Mouse (Mus musculus) layer of hippocampus, postnatal 10 days (tissue): ENCODE results near the gene Arpc5. TPM values are rescaled to one million over a fixed set of nuclear protein-coding genes. Genes with fewer than 3 reads are reported as not detected.
"Not testable (repeated sequence)": the region's sequence is repeated elsewhere in the genome, so short reads cannot be mapped to it uniquely, and the experiment has no call there.

Source experiments
- DNase-seq, 2 experiments: peaks; one replicate each; pipeline ENCODE4 v3.0.0; 2021; ENCODE audit warnings: low spot score in 2 of 2
- total RNA-seq, 2 experiments: library from RNA; stranded (reverse); gene quantifications; 2 replicates each; pipeline ENCODE4 v1.2.3; 2021

Gene Arpc5
- total RNA-seq, 2 experiments from 2014 or later = 272 to 278 TPM

DNA sequence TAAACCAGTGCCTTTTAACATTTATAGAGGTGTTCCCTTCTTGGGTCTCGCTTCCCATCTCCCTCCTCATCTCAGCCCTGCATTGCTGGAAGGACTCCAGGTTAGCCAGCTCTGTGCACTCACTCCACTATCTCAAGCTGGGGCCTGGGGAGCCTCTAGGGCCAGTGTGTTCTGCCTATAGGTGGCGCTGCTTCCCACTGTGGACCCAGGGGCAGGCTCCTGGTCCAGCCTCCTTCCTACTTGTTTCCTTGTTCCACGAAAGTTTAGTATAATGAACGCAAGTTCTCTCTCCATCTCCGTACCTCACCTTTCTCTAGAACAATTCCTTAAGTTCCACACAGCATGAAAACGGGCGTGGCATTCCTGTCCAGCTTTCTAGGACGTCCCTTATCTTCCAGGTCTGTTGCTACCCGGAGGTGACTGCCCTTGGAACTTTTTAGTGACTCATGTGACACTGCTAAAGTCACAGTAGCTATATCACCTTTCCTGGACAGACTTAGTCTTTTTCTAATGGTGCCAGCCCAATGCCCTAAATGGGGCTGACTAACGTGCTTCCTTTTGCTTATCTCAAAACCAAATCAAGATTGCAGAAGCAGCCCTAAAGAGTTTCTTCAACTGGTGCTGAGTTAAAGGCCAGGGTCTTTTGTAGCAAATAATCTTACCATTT lies 12.9 kb downstream of the Arpc5 start:
- DNase-seq = peak; percentile 67 to 78

DNA sequence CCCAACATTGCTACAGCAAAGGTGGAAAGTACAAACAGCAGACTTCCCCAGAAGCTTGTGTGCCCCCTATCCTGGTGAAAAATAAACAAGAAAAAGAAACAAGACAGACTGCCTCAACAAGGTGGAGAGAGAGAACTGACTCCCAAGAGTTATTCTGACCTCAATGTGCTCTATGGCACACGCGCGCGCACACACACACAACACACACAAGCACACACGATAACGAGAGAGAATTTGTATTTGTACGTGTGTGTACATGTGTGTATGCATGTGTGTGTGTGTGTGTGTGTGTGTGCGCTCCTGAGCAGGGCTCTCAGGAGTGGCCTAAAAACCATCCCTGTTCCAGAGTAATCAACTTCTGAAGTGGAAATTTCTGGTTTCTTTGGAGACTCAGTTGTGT lies 18.3 kb downstream of the Arpc5 start:
- no peak for DNase-seq

DNA sequence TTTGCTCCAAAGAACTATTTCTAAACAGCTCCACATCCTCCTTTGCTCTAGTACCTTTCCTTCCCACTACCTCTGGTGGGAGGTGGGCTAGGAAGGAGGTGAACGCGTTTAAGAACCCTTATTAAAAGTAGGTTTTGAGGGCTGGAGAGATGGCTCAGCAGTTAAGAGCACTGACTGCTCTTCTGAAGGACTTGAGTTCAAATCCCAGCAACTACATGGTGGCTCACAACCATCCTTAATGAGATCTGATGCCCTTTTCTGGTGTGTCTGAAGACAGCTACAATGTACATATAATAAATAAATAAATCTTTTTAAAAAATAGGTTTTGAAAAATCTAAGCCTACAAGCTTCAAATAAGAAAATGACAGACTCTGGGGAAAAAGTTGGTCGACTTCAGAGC lies 19.1 kb downstream of the Arpc5 start:
- not testable (repeated sequence) for DNase-seq

DNA sequence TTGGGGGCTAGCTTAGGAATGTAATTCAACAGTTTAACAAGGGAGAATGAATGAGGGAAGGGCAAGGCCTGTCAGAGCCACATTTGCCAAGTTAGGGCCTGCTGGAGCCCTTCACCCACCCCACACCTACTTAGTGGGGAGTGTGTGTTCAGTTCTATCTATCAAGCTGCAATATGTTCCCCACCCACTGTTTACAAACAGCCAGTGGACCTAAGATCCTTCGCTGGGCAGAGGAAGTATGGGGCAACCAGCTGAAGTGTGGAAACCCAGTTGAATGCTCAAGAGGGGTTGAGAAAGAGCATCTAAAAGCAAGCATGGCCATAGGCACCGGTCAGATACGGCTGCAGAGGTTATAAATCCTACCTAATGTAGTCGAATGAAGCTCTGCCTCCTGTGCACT lies 20.6 kb downstream of the Arpc5 start:
- no peak for DNase-seq

DNA sequence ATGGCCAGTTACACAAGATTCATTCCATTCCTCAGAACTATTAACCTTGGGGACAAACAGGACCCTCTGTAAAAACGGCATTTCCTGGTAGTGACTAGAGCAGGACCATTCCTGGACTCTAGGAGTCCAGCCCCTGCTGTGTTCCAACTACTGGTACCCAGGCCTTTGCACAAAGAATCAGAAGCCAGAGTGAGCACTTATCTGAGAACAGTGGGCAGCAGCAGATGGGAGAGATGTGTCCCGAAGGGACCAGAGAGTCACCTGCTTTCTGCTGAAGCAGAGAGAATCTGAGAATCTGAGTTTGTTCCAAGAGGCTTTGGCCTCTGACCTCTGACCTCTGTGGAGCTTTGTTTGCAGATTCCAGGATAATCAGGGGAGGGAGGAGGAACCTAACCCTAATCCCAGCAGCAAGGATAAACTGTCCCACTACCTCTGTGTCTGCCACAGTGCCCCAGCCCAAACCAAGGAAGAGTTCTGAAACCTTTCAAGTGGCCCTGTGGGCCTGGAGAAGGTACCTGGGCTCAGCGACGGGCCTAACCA lies 21.8 kb downstream of the Arpc5 start:
- no peak for DNase-seq

DNA sequence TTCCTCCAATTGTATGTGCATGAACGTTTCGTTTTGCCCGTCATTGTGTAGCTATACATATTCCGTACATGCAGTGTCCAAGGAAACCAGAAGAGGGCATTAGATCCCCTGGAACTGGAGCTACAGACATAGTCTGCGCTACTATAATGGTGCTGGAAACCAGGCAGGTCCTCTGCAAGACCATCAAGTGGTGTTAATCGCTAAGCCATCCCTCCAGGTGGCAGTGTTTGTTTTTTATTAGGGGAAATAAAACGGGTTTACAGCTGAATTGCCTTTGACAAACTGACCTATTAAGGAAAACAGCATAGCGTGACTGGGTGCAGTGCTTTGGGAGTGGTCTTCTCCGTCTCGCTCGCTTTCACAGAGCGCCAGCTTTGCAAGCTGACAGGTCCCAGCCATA lies 23.9 kb downstream of the Arpc5 start:
- DNase-seq = no peak

DNA sequence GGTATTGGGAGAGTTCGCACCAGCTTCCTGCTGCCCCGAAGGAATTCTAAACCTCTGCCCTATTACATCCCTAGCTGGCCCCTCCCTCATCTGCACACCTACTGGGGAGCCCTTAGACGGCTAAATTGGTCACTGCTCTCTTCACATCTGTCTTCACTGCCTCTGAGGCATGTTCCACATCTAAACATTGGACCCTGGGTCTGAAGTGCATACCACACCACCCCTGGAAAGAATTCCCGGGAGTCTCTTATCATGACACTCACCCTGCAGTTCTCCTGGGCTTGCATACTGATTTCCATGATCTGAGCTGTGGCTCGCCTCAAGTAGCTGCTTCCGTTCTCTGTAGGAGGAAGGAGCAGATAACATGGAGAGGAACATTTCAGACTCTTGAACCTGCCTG lies 24.5 kb downstream of the Arpc5 start:
- no peak for DNase-seq

DNA sequence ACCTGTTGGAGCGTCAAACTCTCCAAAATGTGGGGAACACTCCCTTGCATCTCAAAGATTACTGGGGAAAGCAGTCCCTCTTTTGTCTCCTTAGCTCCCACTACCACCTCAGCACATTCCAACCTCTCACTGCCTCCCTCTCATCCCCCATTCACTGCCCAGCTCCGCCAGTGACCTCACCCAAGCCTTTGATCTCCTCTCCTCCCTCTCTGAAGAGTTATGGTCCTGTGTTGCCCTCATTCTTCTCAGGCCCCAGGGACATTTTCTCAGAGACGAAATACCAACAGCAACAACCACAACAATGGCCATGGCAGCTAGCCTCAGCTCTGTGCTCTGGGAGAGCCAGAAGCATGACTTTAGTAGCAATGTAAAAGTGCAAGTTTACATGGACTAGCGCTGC lies 24.9 kb downstream of the Arpc5 start:
- no peak for DNase-seq

DNA sequence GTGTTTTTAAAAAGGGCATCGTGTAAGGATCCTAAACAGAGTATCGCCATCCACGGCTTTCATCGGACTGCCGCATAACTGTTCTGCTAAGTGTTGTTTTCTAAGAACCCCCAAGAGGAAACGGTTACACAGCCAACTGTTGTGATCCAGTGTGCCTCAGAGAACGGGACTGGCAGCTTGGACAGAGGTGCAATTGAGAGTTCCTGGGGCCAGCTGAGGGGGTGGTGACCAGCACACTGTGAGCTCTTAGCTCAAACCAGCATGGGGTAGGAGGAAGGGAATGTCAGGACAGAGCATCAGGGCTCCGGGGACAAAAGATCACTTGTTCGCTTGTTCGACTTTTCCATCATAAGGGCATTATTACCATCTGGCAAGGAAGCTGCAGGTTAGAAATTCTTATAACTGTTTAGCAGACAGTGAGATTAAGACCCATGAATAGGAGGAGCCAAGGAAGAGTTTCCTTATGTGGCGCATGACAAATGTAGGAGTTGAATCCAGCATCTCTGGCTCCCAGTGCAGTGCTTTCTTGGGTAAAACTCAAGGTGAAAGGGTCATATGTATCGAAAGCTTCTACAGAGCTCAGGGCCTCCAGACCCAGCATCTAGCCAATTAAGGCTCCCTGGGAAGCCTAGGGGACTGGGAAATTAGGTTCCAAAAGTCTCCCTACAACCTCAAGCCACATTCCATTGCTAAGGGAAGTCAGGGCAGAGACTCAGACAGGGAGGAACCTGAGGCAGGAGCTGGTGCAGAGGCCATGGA lies 26.6 kb downstream of the Arpc5 start:
- DNase-seq = peak; percentile 33 to 38

DNA sequence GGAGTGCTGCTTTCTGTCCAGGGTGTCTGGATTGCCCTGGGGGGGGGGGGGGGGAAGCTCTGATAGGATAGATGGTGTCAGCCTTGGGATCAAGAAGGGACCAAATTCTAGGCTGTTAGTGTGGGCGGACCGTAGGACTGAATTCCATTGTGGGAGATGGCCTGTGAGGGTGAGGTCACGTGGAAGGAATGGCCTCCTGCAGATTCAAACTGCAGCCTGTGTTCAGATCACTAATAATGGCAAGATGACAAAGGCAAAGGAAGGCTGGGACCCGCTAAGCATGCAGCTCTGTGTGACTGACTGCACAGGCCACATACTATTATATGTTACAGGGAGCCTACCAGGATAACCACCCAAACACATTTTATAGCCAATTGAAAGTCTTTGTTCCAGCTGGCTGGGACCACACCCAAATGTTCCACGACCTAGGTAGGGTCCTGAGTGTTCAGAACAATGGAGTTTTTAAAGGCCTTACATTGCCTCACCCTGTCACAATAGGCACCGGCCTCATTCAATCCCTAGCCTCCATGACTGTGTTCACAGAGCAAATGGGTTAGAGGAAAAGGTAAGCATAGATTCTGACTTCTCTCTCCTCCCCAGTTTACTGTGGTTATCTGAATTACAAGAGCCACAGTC lies 27.3 kb downstream of the Arpc5 start:
- DNase-seq = no peak

DNA sequence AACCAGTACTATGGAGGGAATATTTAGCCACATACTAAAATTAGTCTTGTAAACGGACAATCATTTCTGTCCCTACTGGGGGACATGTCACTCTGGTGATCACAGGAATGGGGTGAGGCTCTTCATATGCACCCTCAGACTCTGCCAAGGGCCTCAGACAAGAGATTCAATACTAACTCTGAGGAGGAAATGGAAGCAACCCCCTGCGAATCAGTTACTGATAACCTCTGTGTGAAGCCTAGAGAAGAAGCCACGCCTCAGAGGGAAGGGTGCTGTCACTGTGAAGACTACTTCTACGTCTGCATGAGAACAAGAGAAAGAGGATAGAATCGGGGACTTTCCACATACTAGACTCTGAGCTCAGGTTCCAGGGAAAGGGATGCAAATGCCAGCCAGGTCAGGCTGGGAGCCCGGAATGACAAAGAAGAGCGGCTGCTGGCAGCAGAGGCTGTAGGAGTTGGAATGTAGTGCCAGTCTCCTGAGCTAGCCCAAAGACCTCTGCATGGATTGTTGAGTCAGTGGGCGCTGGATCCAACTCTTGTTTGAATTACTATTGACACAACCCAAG lies 29.4 kb downstream of the Arpc5 start:
- no peak for DNase-seq

DNA sequence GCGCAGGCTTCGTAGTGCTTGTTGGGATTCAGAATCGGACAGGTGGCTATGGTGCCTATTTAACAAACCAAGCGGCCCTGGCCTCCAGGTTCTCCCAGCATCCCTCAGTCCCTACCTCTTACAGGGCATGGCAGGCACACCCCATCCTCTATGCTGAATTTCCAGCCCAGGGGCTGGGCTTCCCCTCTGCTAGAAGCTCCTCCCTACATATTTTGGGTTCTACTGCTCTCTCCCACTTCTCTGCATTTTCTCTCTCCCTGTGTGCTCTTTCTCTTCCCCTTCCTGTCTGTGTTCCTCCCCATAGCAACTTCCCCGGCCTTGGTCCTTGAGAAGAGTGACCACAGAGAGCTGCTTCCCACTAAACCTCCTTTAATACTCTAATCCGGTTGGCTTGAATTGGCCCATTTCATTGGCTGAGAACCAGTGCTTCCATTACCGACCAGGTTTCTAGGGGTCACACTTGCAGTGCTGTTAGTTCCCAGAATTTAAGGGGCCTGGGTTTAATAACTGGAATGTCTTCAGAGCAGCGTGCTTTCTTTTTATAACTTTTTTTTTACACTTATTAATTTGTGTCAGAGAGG lies 30.4 kb downstream of the Arpc5 start:
- DNase-seq = no peak

DNA sequence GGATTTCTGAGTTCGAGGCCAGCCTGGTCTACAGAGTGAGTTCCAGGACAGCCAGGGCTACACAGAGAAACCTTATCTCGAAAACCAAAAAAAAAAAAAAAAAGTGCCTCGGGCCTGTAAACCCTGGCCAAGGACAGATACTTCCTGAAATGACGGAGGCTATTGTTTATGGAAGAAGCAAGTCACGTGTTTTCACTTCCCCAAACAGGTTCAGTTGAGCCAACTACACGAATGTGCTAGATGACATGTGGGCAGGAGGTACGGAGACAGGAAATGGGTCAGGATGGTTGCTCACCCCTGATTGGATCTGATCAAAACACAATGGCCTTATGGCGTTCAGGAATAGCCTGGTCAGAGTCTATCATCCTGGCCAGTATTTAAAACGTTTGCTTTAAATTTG lies 31.8 kb downstream of the Arpc5 start:
- no peak for DNase-seq

DNA sequence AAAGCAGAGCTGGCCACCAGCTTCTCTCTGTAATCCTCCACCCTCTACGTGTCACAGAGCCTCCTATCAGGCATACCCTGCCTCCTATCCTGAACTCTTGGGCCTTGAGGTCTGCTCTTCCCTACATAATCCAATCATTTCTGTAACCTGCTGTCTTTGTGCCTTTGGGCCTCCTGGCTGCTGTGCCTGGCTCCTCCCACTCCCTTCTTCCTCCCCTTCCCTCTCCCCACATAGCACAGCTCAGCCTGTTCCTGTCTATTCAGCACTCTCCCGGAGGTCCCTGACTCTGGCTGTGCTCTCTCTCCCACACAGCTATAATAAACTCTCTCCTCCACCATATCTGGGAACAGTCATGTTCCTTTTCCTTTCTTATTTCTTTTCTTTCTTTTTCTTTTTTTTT lies 33.6 kb downstream of the Arpc5 start, which contains the start of gene Ncf2:
Ncf2 (plus strand) TSS at position 298 of the 400 bp plus-strand sequence.
- no peak for DNase-seq

DNA sequence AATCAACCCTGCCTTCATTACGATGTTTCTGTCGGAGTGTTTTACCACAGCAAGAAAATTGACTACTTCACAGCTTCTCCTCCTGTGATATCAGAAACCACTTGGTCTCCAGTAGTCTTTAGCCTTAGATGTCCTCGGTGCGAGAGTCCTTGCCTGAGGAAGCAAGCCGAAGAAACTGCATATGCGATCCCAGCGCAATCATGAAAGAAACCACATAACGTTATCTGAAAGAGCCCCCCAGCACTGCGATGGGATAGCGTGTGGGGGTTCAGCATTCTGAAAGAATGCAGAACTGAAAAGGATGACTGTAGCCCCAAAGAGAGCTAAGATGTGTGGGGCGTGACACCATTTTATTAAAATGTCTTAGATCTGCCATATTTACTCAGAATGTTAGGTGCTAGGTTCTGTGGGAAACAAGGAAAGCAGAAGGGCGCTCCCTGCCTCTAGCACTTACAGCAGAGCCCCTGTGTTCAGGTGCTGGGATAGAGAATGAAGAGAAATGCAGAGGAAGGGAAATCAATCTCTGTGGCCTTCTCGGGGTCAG lies 34.4 kb downstream of the Arpc5 start:
- DNase-seq = no peak

DNA sequence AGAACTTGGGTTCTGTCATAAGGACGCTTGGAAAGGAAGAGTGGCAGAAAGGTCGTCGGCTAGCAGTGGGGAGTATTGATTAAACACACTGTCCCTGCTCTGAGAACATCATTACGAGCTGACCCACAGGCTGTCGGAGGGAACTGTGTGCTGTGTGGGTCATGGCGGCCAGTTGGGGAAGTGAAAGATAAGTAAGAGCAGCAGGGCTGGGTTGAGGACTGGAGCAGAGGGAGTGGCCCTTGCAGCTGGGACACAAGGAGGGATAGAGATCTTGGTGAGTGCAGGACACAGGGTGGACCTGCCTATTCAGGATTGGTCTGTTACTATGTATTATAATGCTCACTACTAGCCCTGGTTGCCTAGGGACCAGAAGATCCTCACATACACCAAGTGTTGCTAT lies 38.6 kb downstream of the Arpc5 start:
- no peak for DNase-seq

DNA sequence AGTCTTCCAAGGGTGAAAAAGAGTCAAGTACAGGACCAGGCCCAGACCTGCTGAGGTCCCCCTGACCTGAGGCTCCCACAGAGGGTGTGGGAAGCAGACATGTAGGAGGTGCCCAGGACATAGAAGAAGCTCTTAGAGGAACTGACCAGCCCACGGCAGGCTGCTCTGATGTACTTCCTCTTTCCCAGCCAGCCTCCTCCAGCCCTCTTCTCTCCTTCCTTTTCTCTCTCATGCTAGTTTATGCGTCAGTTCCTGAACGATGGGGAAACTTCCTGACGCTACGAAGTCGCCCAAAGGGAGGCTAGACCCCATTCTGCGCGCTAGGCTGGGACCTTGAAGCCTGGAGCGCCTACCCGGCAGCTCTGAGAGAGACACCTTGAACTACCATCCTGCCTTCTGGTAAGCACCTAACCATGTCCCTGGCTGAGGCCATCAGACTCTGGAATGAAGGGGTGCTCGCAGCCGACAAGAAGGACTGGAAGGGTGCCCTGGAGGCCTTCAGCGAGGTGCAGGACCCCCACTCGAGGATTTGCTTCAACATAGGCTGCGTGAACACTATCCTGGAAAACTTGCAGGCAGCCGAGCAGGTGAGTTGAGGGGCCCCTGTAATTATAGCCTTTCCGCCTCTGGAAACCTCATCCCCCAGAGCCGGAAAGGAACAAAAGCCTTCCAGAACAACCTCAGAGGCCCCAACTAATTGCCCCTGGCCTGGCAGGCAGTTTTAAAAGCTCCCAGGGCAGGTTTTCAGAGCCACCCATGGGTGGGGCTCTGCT lies 41.5 kb downstream of the Arpc5 start:
- no peak for DNase-seq

DNA sequence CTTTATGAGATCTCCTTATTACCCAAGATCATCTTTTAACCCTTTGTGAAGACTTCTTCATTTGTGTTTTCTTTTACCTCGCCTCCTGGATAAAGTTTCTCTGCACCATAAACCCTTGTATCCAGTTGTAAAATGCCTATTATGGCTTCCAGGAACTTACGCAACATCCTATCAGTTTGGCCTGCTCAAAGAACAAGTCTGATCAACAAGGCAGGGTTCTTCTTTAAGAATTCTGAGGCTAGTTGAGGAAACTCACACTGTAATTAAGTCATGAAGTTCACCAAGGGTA lies 42.0 kb downstream of the Arpc5 start:
- DNase-seq = no peak

DNA sequence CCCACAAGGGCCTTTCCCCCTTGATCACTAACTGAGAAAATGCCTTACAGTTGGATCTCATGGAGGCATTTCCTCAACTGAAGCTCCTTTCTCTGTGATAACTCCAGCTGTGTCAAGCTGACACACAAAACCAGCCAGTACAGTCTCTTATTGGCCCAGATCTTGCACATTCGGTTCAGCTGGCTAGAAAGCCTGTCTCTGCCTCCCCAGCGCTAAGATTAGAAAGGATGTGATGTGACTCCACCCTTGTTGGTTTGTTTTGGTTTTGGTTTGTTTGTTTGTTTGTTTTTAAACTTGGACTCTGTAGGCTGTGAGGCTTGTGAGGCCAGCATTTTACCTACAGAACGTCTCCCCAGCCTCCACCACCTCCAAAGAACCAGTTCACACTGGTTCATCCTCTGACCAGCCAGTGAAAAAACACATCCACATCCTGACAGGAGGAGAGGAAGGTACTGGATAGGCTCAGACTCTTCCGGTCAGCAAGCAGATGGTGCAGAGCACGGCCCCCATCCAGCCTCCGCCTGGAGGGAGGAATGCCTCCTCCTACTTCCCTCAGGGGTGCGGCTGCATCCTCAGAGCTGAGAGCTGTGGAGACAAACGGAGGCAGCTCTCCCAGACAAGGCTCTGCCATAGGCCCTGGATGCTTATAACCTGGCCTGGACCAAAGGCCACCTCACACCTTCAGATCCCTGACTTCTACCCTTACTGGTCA lies 43.4 kb downstream of the Arpc5 start:
- no peak for DNase-seq
